Mouse (Mus musculus): ENCODE measurements around the gene Prcd.
"Not testable (repeated sequence)": the region's sequence is repeated elsewhere in the genome, so short reads cannot be mapped to it uniquely, and the experiment has no call there.

Gene Prcd

GRCm38 (mm10) chr11:116669787-116670365 is 16.5 kb downstream of the Prcd start:
- no peak for DNase-seq (ENCODE audit: low spot score in 2 of 2)

- DNase-seq (ENCODE audit: low spot score in 2 of 2), result no peak
These were observed 17.1 kb downstream of the Prcd start for GRCm38 (mm10) chr11:116670386-116670785.

- peak; percentile 97 to 98 for DNase-seq (ENCODE audit: low spot score in 2 of 2)
These were observed 17.9 kb downstream of the Prcd start for GRCm38 (mm10) chr11:116671112-116671844.

- DNase-seq (ENCODE audit: low spot score in 2 of 2), result peak in 1 of 2 experiments; percentile 36
These were observed 18.6 kb downstream of the Prcd start for GRCm38 (mm10) chr11:116671845-116672434.

GRCm38 (mm10) chr11:116672595-116672994 is 19.3 kb downstream of the Prcd start:
- no peak for DNase-seq (ENCODE audit: low spot score in 2 of 2)

- no peak for DNase-seq (ENCODE audit: low spot score in 2 of 2)
These were observed 20.1 kb downstream of the Prcd start for GRCm38 (mm10) chr11:116673410-116673809.

GRCm38 (mm10) chr11:116674616-116675379 is 21.5 kb downstream of the Prcd start:
- DNase-seq (ENCODE audit: low spot score in 2 of 2), result no peak

- DNase-seq (ENCODE audit: low spot score in 2 of 2), result not testable (repeated sequence)
These were observed 22.1 kb downstream of the Prcd start for GRCm38 (mm10) chr11:116675429-116675828.

GRCm38 (mm10) chr11:116676175-116676976 is 23.0 kb downstream of the Prcd start:
- DNase-seq (ENCODE audit: low spot score in 2 of 2), result no peak

GRCm38 (mm10) chr11:116677711-116678441 is 24.5 kb downstream of the Prcd start:
- DNase-seq (ENCODE audit: low spot score in 2 of 2), result no peak

GRCm38 (mm10) chr11:116679148-116679547 is 25.8 kb downstream of the Prcd start:
- DNase-seq (ENCODE audit: low spot score in 2 of 2), result no peak

- DNase-seq (ENCODE audit: low spot score in 2 of 2), result no peak
These were observed 27.2 kb downstream of the Prcd start for GRCm38 (mm10) chr11:116680321-116681091.

- DNase-seq (ENCODE audit: low spot score in 2 of 2), result no peak
These were observed 27.8 kb downstream of the Prcd start for GRCm38 (mm10) chr11:116681147-116681546.

GRCm38 (mm10) chr11:116682501-116683144 is 29.3 kb downstream of the Prcd start:
- DNase-seq (ENCODE audit: low spot score in 2 of 2), result no peak

- no peak for DNase-seq (ENCODE audit: low spot score in 2 of 2)
These were observed 30.4 kb downstream of the Prcd start for GRCm38 (mm10) chr11:116683777-116684176.

GRCm38 (mm10) chr11:116685729-116686128 is 32.4 kb downstream of the Prcd start:
- no peak for DNase-seq (ENCODE audit: low spot score in 2 of 2)

- no peak for DNase-seq (ENCODE audit: low spot score in 2 of 2)
These were observed 34.6 kb downstream of the Prcd start for GRCm38 (mm10) chr11:116687897-116688296.

- no peak for DNase-seq (ENCODE audit: low spot score in 2 of 2)
These were observed 36.3 kb downstream of the Prcd start for GRCm38 (mm10) chr11:116689622-116690021.
